Mouse (Mus musculus) thymus, adult 2 months (tissue): ENCODE results near the gene Capn13.

Source experiments
- CTCF ChIP-seq: fragments of 200-500 bp; IDR thresholded peaks from 2 replicates; pipeline ENCODE4 v1.5.1; 2012; ENCODE audit warnings: mild to moderate bottlenecking, control low read depth, low read length, moderate library complexity, borderline replicate concordance; ENCODE audit not compliant: control insufficient read depth, poor library complexity, insufficient read depth; ENCODE audit errors: extremely low read depth
- POLR2A ChIP-seq: fragments of 200-500 bp; IDR thresholded peaks from 2 replicates; pipeline ENCODE4 v1.6.1; 2012; ENCODE audit warnings: mild to moderate bottlenecking, low read length, control low read depth, moderate library complexity; ENCODE audit not compliant: control insufficient read depth, poor library complexity, insufficient read depth; ENCODE audit errors: extremely low read depth

GRCm38 (mm10) chr17:73377778-73378484 lies 22.7 kb downstream of the Capn13 start:
- TF ChIP-seq CTCF, result no peak
- no peak for TF ChIP-seq POLR2A
